Mouse (Mus musculus): ENCODE data around the gene Camta1.

Camta1 gene

GRCm38 (mm10) chr4:151178970-151179378 lies 682.7 kb downstream of the Camta1 start:
- Histone ChIP-seq H3K36me3 (ENCODE audit: control insufficient read depth, insufficient read depth, low read length, poor library complexity, severe bottlenecking) (no peaks in the 10 kb centered on the region), H3K27me3 (ENCODE audit: control insufficient read depth, insufficient read depth, low read length, poor library complexity, severe bottlenecking) (no peaks in the 10 kb centered on the region)
- DNase-seq (ENCODE audit: low read depth, low spot score), result no peak

GRCm38 (mm10) chr4:151172526-151172925 lies 689.1 kb downstream of the Camta1 start:
- no peaks in the 10 kb centered on the region for H3K27me3 ChIP-seq (ENCODE audit: control insufficient read depth, insufficient read depth, low read length, poor library complexity, severe bottlenecking)
- DNase-seq (ENCODE audit: low read depth, low spot score), result no peak
- no peaks in the 10 kb centered on the region for H3K36me3 ChIP-seq (ENCODE audit: control insufficient read depth, insufficient read depth, low read length, poor library complexity, severe bottlenecking)

- no peaks in the 10 kb centered on the region for H3K36me3 ChIP-seq (ENCODE audit: control insufficient read depth, insufficient read depth, low read length, poor library complexity, severe bottlenecking)
Measured at GRCm38 (mm10) chr4:151171117-151171516, 690.6 kb downstream of the Camta1 start.

GRCm38 (mm10) chr4:151170658-151171057 lies 691.0 kb downstream of the Camta1 start:
- Histone ChIP-seq H3K36me3 (ENCODE audit: control insufficient read depth, insufficient read depth, low read length, poor library complexity, severe bottlenecking) (no peaks in the 10 kb centered on the region), H3K27me3 (ENCODE audit: control insufficient read depth, insufficient read depth, low read length, poor library complexity, severe bottlenecking) (no peaks in the 10 kb centered on the region)
- no peak for DNase-seq (ENCODE audit: low read depth, low spot score)

More at GRCm38 (mm10) chr4:151171117-151171516, 690.6 kb downstream of the Camta1 start:
- no peaks in the 10 kb centered on the region for H3K27me3 ChIP-seq (ENCODE audit: control insufficient read depth, insufficient read depth, low read length, poor library complexity, severe bottlenecking)
- no peak for DNase-seq (ENCODE audit: low read depth, low spot score)

GRCm38 (mm10) chr4:151166969-151167368 lies 694.7 kb downstream of the Camta1 start:
- no peak for DNase-seq (ENCODE audit: low read depth, low spot score)
- H3K36me3 ChIP-seq (ENCODE audit: control insufficient read depth, insufficient read depth, low read length, poor library complexity, severe bottlenecking), result no peaks in the 10 kb centered on the region
- no peaks in the 10 kb centered on the region for H3K27me3 ChIP-seq (ENCODE audit: control insufficient read depth, insufficient read depth, low read length, poor library complexity, severe bottlenecking)

- Histone ChIP-seq H3K36me3 (ENCODE audit: control insufficient read depth, insufficient read depth, low read length, poor library complexity, severe bottlenecking) (no peaks in the 10 kb centered on the region), H3K27me3 (ENCODE audit: control insufficient read depth, insufficient read depth, low read length, poor library complexity, severe bottlenecking) (no peaks in the 10 kb centered on the region)
- no peak for DNase-seq (ENCODE audit: low read depth, low spot score)
Measured at GRCm38 (mm10) chr4:151165539-151165938, 696.1 kb downstream of the Camta1 start.

GRCm38 (mm10) chr4:151164309-151164708 lies 697.4 kb downstream of the Camta1 start:
- Histone ChIP-seq H3K27me3 (ENCODE audit: control insufficient read depth, insufficient read depth, low read length, poor library complexity, severe bottlenecking) (no peaks in the 10 kb centered on the region), H3K36me3 (ENCODE audit: control insufficient read depth, insufficient read depth, low read length, poor library complexity, severe bottlenecking) (no peaks in the 10 kb centered on the region)
- DNase-seq (ENCODE audit: low read depth, low spot score), result no peak

GRCm38 (mm10) chr4:151161869-151162268 lies 699.8 kb downstream of the Camta1 start:
- Histone ChIP-seq H3K36me3 (ENCODE audit: control insufficient read depth, insufficient read depth, low read length, poor library complexity, severe bottlenecking) (no peaks in the 10 kb centered on the region), H3K27me3 (ENCODE audit: control insufficient read depth, insufficient read depth, low read length, poor library complexity, severe bottlenecking) (no peaks in the 10 kb centered on the region)
- no peak for DNase-seq (ENCODE audit: low read depth, low spot score)

- no peaks in the 10 kb centered on the region for H3K27me3 ChIP-seq (ENCODE audit: control insufficient read depth, insufficient read depth, low read length, poor library complexity, severe bottlenecking)
- no peaks in the 10 kb centered on the region for H3K36me3 ChIP-seq (ENCODE audit: control insufficient read depth, insufficient read depth, low read length, poor library complexity, severe bottlenecking)
- DNase-seq (ENCODE audit: low read depth, low spot score), result no peak
Measured at GRCm38 (mm10) chr4:151160932-151161331, 700.7 kb downstream of the Camta1 start.

GRCm38 (mm10) chr4:151160476-151160875 lies 701.2 kb downstream of the Camta1 start:
- no peaks in the 10 kb centered on the region for H3K27me3 ChIP-seq (ENCODE audit: control insufficient read depth, insufficient read depth, low read length, poor library complexity, severe bottlenecking)
- H3K36me3 ChIP-seq (ENCODE audit: control insufficient read depth, insufficient read depth, low read length, poor library complexity, severe bottlenecking), result no peaks in the 10 kb centered on the region
- DNase-seq (ENCODE audit: low read depth, low spot score), result no peak

GRCm38 (mm10) chr4:151158250-151158649 lies 703.4 kb downstream of the Camta1 start:
- Histone ChIP-seq H3K36me3 (ENCODE audit: control insufficient read depth, insufficient read depth, low read length, poor library complexity, severe bottlenecking) (no peaks in the 10 kb centered on the region), H3K27me3 (ENCODE audit: control insufficient read depth, insufficient read depth, low read length, poor library complexity, severe bottlenecking) (no peaks in the 10 kb centered on the region)
- peak; percentile 7 for DNase-seq (ENCODE audit: low read depth, low spot score)

- Histone ChIP-seq H3K27me3 (ENCODE audit: control insufficient read depth, insufficient read depth, low read length, poor library complexity, severe bottlenecking) (no peaks in the 10 kb centered on the region), H3K36me3 (ENCODE audit: control insufficient read depth, insufficient read depth, low read length, poor library complexity, severe bottlenecking) (no peaks in the 10 kb centered on the region)
- peak; percentile 57 for DNase-seq (ENCODE audit: low read depth, low spot score)
Measured at GRCm38 (mm10) chr4:151156904-151157303, 704.8 kb downstream of the Camta1 start.

- no peak for DNase-seq (ENCODE audit: low read depth, low spot score)
- Histone ChIP-seq H3K36me3 (ENCODE audit: control insufficient read depth, insufficient read depth, low read length, poor library complexity, severe bottlenecking) (no peaks in the 10 kb centered on the region), H3K27me3 (ENCODE audit: control insufficient read depth, insufficient read depth, low read length, poor library complexity, severe bottlenecking) (no peaks in the 10 kb centered on the region)
Measured at GRCm38 (mm10) chr4:151155587-151155986, 706.1 kb downstream of the Camta1 start.

- H3K36me3 ChIP-seq (ENCODE audit: control insufficient read depth, insufficient read depth, low read length, poor library complexity, severe bottlenecking), result no peaks in the 10 kb centered on the region
- H3K27me3 ChIP-seq (ENCODE audit: control insufficient read depth, insufficient read depth, low read length, poor library complexity, severe bottlenecking), result no peaks in the 10 kb centered on the region
- no peak for DNase-seq (ENCODE audit: low read depth, low spot score)
Measured at GRCm38 (mm10) chr4:151154306-151154705, 707.4 kb downstream of the Camta1 start.

GRCm38 (mm10) chr4:151152010-151152409 lies 709.7 kb downstream of the Camta1 start:
- no peaks in the 10 kb centered on the region for H3K27me3 ChIP-seq (ENCODE audit: control insufficient read depth, insufficient read depth, low read length, poor library complexity, severe bottlenecking)
- H3K36me3 ChIP-seq (ENCODE audit: control insufficient read depth, insufficient read depth, low read length, poor library complexity, severe bottlenecking), result no peaks in the 10 kb centered on the region
- no peak for DNase-seq (ENCODE audit: low read depth, low spot score)

- Histone ChIP-seq H3K36me3 (ENCODE audit: control insufficient read depth, insufficient read depth, low read length, poor library complexity, severe bottlenecking) (no peaks in the 10 kb centered on the region), H3K27me3 (ENCODE audit: control insufficient read depth, insufficient read depth, low read length, poor library complexity, severe bottlenecking) (no peaks in the 10 kb centered on the region)
- DNase-seq (ENCODE audit: low read depth, low spot score), result no peak
Measured at GRCm38 (mm10) chr4:151150842-151151241, 710.8 kb downstream of the Camta1 start.
